In genomic region chr5:139379771-139380384, GRCm38 (mm10) we compare ENCODE assay signal across 8 mouse cellular contexts. TPM values are rescaled to one million over a fixed set of nuclear protein-coding genes. Genes with fewer than 3 reads are reported as not detected.
DNase-seq lines count a peak whose midpoint lies in the region; ATAC-seq and TF ChIP-seq lines count a peak whose summit lies in the region.

No protein-coding gene starts in this region.

- peak overlapping the region; percentile 92 for H3K4me2 ChIP-seq in forebrain, embryonic 15.5 days (replicated peaks)
- H3K4me2 ChIP-seq in liver, embryonic 14.5 days (ENCODE audit: low read depth), result peak overlapping the region; percentile 97

- H3K4me3 ChIP-seq in forebrain, embryonic 15.5 days, result peak overlapping the region; percentile 58
- H3K4me3 ChIP-seq in liver, embryonic 14.5 days (ENCODE audit: insufficient read depth in 1 of 2, low read depth in 2 of 2, low read length in 2 of 2), result peak overlapping the region; percentile 61 to 96

- no peak overlapping the region for H3K27ac ChIP-seq in forebrain, embryonic 15.5 days (replicated peaks)
- H3K27ac ChIP-seq in liver, embryonic 14.5 days, result peak overlapping the region; percentile 86

- TF ChIP-seq CTCF in liver, embryonic 14.5 days (IDR thresholded peaks at IDR 0.05; ENCODE audit: low read depth), result no peak

- 20% methylated on average over 8 of the region's 8 CpGs for WGBS in forebrain, embryonic 15.5 days
- 4% methylated on average over 8 of the region's 8 CpGs for WGBS in liver, embryonic 14.5 days (ENCODE audit: insufficient replicate concordance)

- no peaks in the 10 kb centered on the region for H3K36me3 ChIP-seq in forebrain, embryonic 15.5 days
- H3K36me3 ChIP-seq in liver, embryonic 14.5 days (replicated peaks; ENCODE audit: control insufficient read depth, insufficient read depth, low read depth), result peaks cover 3% of the 10 kb centered on the region

- peaks cover 17% of the 10 kb centered on the region for H3K4me1 ChIP-seq in forebrain, embryonic 15.5 days
- H3K4me1 ChIP-seq in liver, embryonic 14.5 days (replicated peaks; ENCODE audit: control insufficient read depth in 2 of 2, insufficient read depth in 2 of 2, low read length in 1 of 2), result peaks cover 62 to 79% of the 10 kb centered on the region in 2 experiments

- ATAC-seq in CD4-positive, CD25-positive, alpha-beta regulatory T cell, adult 4 months, result no peak
- ATAC-seq in forebrain, embryonic 15.5 days (replicated peaks), result peak; percentile 15; the same call in 1 of the 2 replicates
- ATAC-seq in liver, embryonic 14.5 days (ENCODE audit: insufficient read depth), result peak; percentile 11

- H3K27me3 ChIP-seq in forebrain, embryonic 15.5 days, result no peaks in the 10 kb centered on the region
- H3K27me3 ChIP-seq in liver, embryonic 14.5 days (ENCODE audit: control insufficient read depth, insufficient read depth, low read length), result no peaks in the 10 kb centered on the region

- H3K9me3 ChIP-seq in forebrain, embryonic 15.5 days, result no peaks in the 10 kb centered on the region
- H3K9me3 ChIP-seq in liver, embryonic 14.5 days (ENCODE audit: control insufficient read depth, low read length), result no peaks in the 10 kb centered on the region

- peak; percentile 34 for DNase-seq in CD4-positive, CD25-positive, alpha-beta regulatory T cell, adult 2 months (ENCODE audit: low read depth, low spot score)
- DNase-seq in 3134 (ENCODE audit: extremely low read depth, insufficient read length, low spot score), result peak; percentile 37
- no peak for DNase-seq in liver, embryonic 14.5 days (ENCODE audit: low read depth in 3 of 3, low spot score in 3 of 3)
- no peak for DNase-seq in frontal cortex, adult 2 months (ENCODE audit: extremely low spot score in 1 of 2, low spot score in 1 of 2)
- DNase-seq in cerebellum, adult 11-12 months, result no peak
- DNase-seq in adrenal gland, postnatal 36 days, result no peak

- no peak for TF ChIP-seq EP300 in liver, embryonic 14.5 days (IDR thresholded peaks at IDR 0.05; ENCODE audit: low read depth)

- peak overlapping the region; percentile 64 for H3K9ac ChIP-seq in forebrain, embryonic 15.5 days (replicated peaks)
- peak overlapping the region; percentile 96 for H3K9ac ChIP-seq in liver, embryonic 14.5 days (replicated peaks)

RNA-seq across cellular contexts. Expression of gene Gpr146, which starts 2.4 kb away (rescaled TPM):
- 10 to 100 TPM in 1 of 2 experiments, 1 to 10 TPM in 1; 8.1 to 11.3 TPM for polyA plus RNA-seq in CD4-positive, CD25-positive, alpha-beta regulatory T cell, adult 4 months (2017; shearing (Covaris generic))
- 1.3 and 1.5 TPM in 2 replicates for polyA plus RNA-seq in forebrain, embryonic 15.5 days (2015; fragmentation: Nextera tagmentation; extraction: Ambion mirVana)
- 14.6 and 14.7 TPM in 2 replicates for polyA plus RNA-seq in liver, embryonic 14.5 days (2012; rRNA removed)
- 18.4 and 20.1 TPM in 2 replicates for polyA plus RNA-seq in liver, embryonic 14.5 days (2014; fragmentation: Nextera tagmentation; extraction: Ambion mirVana)
- 12.0 and 15.2 TPM in 2 replicates for polyA plus RNA-seq in frontal cortex, adult 2 months (2012; rRNA removed)
- total RNA-seq in adrenal gland, postnatal 36 days (2021), result 10 to 100 TPM; 15.2 to 17.9 TPM

RNA-seq across cellular contexts. Expression of gene C130050O18Rik, which starts 25.2 kb away (rescaled TPM):
- polyA plus RNA-seq in CD4-positive, CD25-positive, alpha-beta regulatory T cell, adult 4 months (2017; shearing (Covaris generic)), result not detected
- 0.13 and 0.20 TPM in 2 replicates for polyA plus RNA-seq in forebrain, embryonic 15.5 days (2015; fragmentation: Nextera tagmentation; extraction: Ambion mirVana)
- 0.93 and 1.1 TPM in 2 replicates for polyA plus RNA-seq in liver, embryonic 14.5 days (2012; rRNA removed)
- 1.0 and 1.3 TPM in 2 replicates for polyA plus RNA-seq in liver, embryonic 14.5 days (2014; fragmentation: Nextera tagmentation; extraction: Ambion mirVana)
- polyA plus RNA-seq in frontal cortex, adult 2 months (2012; rRNA removed), result 0.42 and 0.44 TPM in 2 replicates
- under 1 TPM; 0.49 to 0.79 TPM for total RNA-seq in adrenal gland, postnatal 36 days (2021)

RNA-seq across cellular contexts. Expression of gene Cyp2w1, which starts 27.5 kb away (rescaled TPM):
- not detected for polyA plus RNA-seq in CD4-positive, CD25-positive, alpha-beta regulatory T cell, adult 4 months (2017; shearing (Covaris generic))
- not detected in 2 replicates for polyA plus RNA-seq in forebrain, embryonic 15.5 days (2015; fragmentation: Nextera tagmentation; extraction: Ambion mirVana)
- 0.03 and 0.05 TPM in 2 replicates for polyA plus RNA-seq in liver, embryonic 14.5 days (2012; rRNA removed)
- not detected in 2 replicates for polyA plus RNA-seq in liver, embryonic 14.5 days (2014; fragmentation: Nextera tagmentation; extraction: Ambion mirVana)
- polyA plus RNA-seq in frontal cortex, adult 2 months (2012; rRNA removed), result not detected in 2 replicates
- total RNA-seq in adrenal gland, postnatal 36 days (2021), result not detected

RNA-seq across cellular contexts. Expression of gene Cox19, which starts 28.7 kb away (rescaled TPM):
- 10 to 100 TPM; 49.9 to 52.2 TPM for polyA plus RNA-seq in CD4-positive, CD25-positive, alpha-beta regulatory T cell, adult 4 months (2017; shearing (Covaris generic))
- polyA plus RNA-seq in forebrain, embryonic 15.5 days (2015; fragmentation: Nextera tagmentation; extraction: Ambion mirVana), result 104 and 113 TPM in 2 replicates
- polyA plus RNA-seq in liver, embryonic 14.5 days (2012; rRNA removed), result 22.6 and 23.3 TPM in 2 replicates
- polyA plus RNA-seq in liver, embryonic 14.5 days (2014; fragmentation: Nextera tagmentation; extraction: Ambion mirVana), result 61.4 and 62.3 TPM in 2 replicates
- 93.5 and 97.3 TPM in 2 replicates for polyA plus RNA-seq in frontal cortex, adult 2 months (2012; rRNA removed)
- 10 to 100 TPM; 71.0 to 87.5 TPM for total RNA-seq in adrenal gland, postnatal 36 days (2021)

RNA-seq across cellular contexts. Expression of gene Gper1, which starts 43.1 kb away (rescaled TPM):
- polyA plus RNA-seq in CD4-positive, CD25-positive, alpha-beta regulatory T cell, adult 4 months (2017; shearing (Covaris generic)), result not detected
- polyA plus RNA-seq in forebrain, embryonic 15.5 days (2015; fragmentation: Nextera tagmentation; extraction: Ambion mirVana), result 7.3 and 8.2 TPM in 2 replicates
- 0.06 and 0.07 TPM in 2 replicates for polyA plus RNA-seq in liver, embryonic 14.5 days (2012; rRNA removed)
- polyA plus RNA-seq in liver, embryonic 14.5 days (2014; fragmentation: Nextera tagmentation; extraction: Ambion mirVana), result 0.20 TPM in 1 of 2 replicates, not detected in the other
- polyA plus RNA-seq in frontal cortex, adult 2 months (2012; rRNA removed), result 4.7 and 5.7 TPM in 2 replicates
- total RNA-seq in adrenal gland, postnatal 36 days (2021), result 1 to 10 TPM; 2.8 to 4.7 TPM

Comparison
In these comparisons a context has a peak if more than half of its experiments do, and no peak if none do; other contexts are left out.
1. DNase-seq: peak in CD4-positive, CD25-positive, alpha-beta regulatory T cell, adult 2 months (single experiment) and 3134 (single experiment); none in liver, embryonic 14.5 days (0 of 3), frontal cortex, adult 2 months (0 of 2), cerebellum, adult 11-12 months (single experiment) and adrenal gland, postnatal 36 days (0 of 2).